ENCODE assay signal across 16 mouse cellular contexts in genomic region chr9:62370648-62371280, GRCm38 (mm10). TPM values are rescaled to one million over a fixed set of nuclear protein-coding genes. Genes with fewer than 3 reads are reported as not detected.
A peak's percentile ranks its signal among the peaks of the same experiment; 100 is the strongest.
DNase-seq lines count a peak whose midpoint lies in the region; ATAC-seq and TF ChIP-seq lines count a peak whose summit lies in the region.
"Had no signal": no experiment of that assay in that cellular context is flagged by ENCODE, and none has a peak within 500 bp of the region (broad histone marks: within the 10 kb centered on the region; RNA-seq: fewer than 3 reads in every experiment).

No protein-coding gene starts in this region.

- H3K4me1 ChIP-seq in forebrain, embryonic 13.5 days = peaks cover 56% of the 10 kb centered on the region
- peaks cover 39% of the 10 kb centered on the region for H3K4me1 ChIP-seq in forebrain, embryonic 16.5 days (replicated peaks; ENCODE audit: control insufficient read depth, insufficient read depth, low read length)
- H3K4me1 ChIP-seq in kidney, postnatal 0 days (replicated peaks; ENCODE audit: insufficient read depth, low read length) = peaks cover 40% of the 10 kb centered on the region
- H3K4me1 ChIP-seq in CH12.LX (ENCODE audit: control insufficient read depth in 1 of 2, insufficient read depth in 2 of 2) = peaks cover 32 to 92% of the 10 kb centered on the region in 2 experiments

- no peak for TF ChIP-seq RAD21 in CH12.LX (IDR thresholded peaks at IDR 0.05; ENCODE audit: low read depth, low read length)

- WGBS in forebrain, embryonic 13.5 days = 72% methylated on average over 6 of the region's 6 CpGs
- WGBS in forebrain, embryonic 16.5 days = 68% methylated on average over 6 of the region's 6 CpGs
- 54% methylated on average over 6 of the region's 6 CpGs for WGBS in kidney, postnatal 0 days

- H3K79me2 ChIP-seq in CH12.LX (replicated peaks; ENCODE audit: control insufficient read depth, extremely low read depth, insufficient read depth, poor library complexity, severe bottlenecking) = peaks cover 87% of the 10 kb centered on the region

- H3K4me3 ChIP-seq in forebrain, embryonic 13.5 days = no peak overlapping the region
- H3K4me3 ChIP-seq in forebrain, embryonic 16.5 days (replicated peaks; ENCODE audit: low read length) = no peak overlapping the region
- H3K4me3 ChIP-seq in kidney, postnatal 0 days (replicated peaks; ENCODE audit: low read depth, low read length) = no peak overlapping the region
- H3K4me3 ChIP-seq in CH12.LX (replicated peaks in 1 of 3; ENCODE audit: low read depth in 2 of 3, low read length in 2 of 3, poor library complexity in 1 of 3) = peak overlapping the region in 1 of 3 experiments; percentile 17
- H3K4me3 ChIP-seq: forebrain, embryonic 12.5 days; intestine, embryonic 15.5 days; limb, embryonic 10.5 days; neural tube, embryonic 13.5 days had no signal

- no peak for ATAC-seq in forebrain, embryonic 13.5 days
- no peak for ATAC-seq in forebrain, embryonic 16.5 days
- no peak for ATAC-seq in kidney, postnatal 0 days (replicated peaks; ENCODE audit: low FRiP score, low read depth)
- ATAC-seq: intestine, embryonic 15.5 days had no signal

- intact Hi-C loops in left cerebral cortex, postnatal 36 days (cut with DNase I) = no loop called here

- H3K36me3 ChIP-seq in forebrain, embryonic 13.5 days (ENCODE audit: poor library complexity, severe bottlenecking) = peaks cover 44% of the 10 kb centered on the region
- peaks cover 9% of the 10 kb centered on the region for H3K36me3 ChIP-seq in forebrain, embryonic 16.5 days (ENCODE audit: control insufficient read depth, insufficient read depth)
- H3K36me3 ChIP-seq in kidney, postnatal 0 days (ENCODE audit: insufficient read depth, low read length) = peaks cover 19% of the 10 kb centered on the region
- peaks cover 25 to 57% of the 10 kb centered on the region in 2 experiments for H3K36me3 ChIP-seq in CH12.LX (replicated peaks in 1 of 2; ENCODE audit: control insufficient read depth in 1 of 2, insufficient read depth in 1 of 2, low read length in 1 of 2)

- 0 out of 2 replicates have a peak overlapping the region, but pooled peaks have one; percentile 30 for H3K9ac ChIP-seq in forebrain, embryonic 13.5 days
- H3K9ac ChIP-seq in forebrain, embryonic 16.5 days (replicated peaks; ENCODE audit: low read depth, low read length) = no peak overlapping the region
- no peak overlapping the region for H3K9ac ChIP-seq in kidney, postnatal 0 days (ENCODE audit: low read depth, low read length)
- peak overlapping the region; percentile 82 for H3K9ac ChIP-seq in CH12.LX (ENCODE audit: insufficient read depth, low read depth)
- H3K9ac ChIP-seq: forebrain, embryonic 12.5 days; intestine, embryonic 15.5 days; neural tube, embryonic 13.5 days had no signal

- H3K27me3 ChIP-seq in forebrain, embryonic 13.5 days = no peaks in the 10 kb centered on the region
- no peaks in the 10 kb centered on the region for H3K27me3 ChIP-seq in forebrain, embryonic 16.5 days (replicated peaks; ENCODE audit: control insufficient read depth, insufficient read depth, low read length)
- H3K27me3 ChIP-seq in kidney, postnatal 0 days (ENCODE audit: insufficient read depth, low read length) = no peaks in the 10 kb centered on the region
- H3K27me3 ChIP-seq in CH12.LX (replicated peaks) = no peaks in the 10 kb centered on the region
- H3K27me3 ChIP-seq: forebrain, embryonic 12.5 days; intestine, embryonic 15.5 days; neural tube, embryonic 13.5 days had no signal

- in situ Hi-C loops in CH12.LX (cut with MboI; ENCODE audit: low pct_ligation_motif_present, low pct_unique_long_range_greater_than_20kb, low sequenced_read_pairs) = no loop called here

- TF ChIP-seq EP300 in CH12.LX (IDR thresholded peaks at IDR 0.05; ENCODE audit: low read length) = peak; percentile 57; the same call in 1 of the 2 replicates

- no peak for DNase-seq in kidney, postnatal 0 days (ENCODE audit: low spot score)
- DNase-seq in kidney, postnatal 25 days = no peak
- peak; percentile 61 for DNase-seq in CH12.LX (ENCODE audit: extremely low read depth)
- peak; percentile 37 for DNase-seq in induced T-regulatory cell, adult 2 months (ENCODE audit: low read depth)
- no peak for DNase-seq in left cerebral cortex, postnatal 36 days (ENCODE audit: low spot score in 2 of 2)
- DNase-seq in frontal cortex, adult 2 months (ENCODE audit: extremely low spot score in 1 of 2, low spot score in 1 of 2) = no peak
- DNase-seq: adrenal gland, postnatal 25 days; embryo, embryonic 11 days; heart, postnatal 36 days; lung, adult 18-20 months had no signal

- H3K4me2 ChIP-seq in forebrain, embryonic 13.5 days = no peak overlapping the region
- H3K4me2 ChIP-seq in forebrain, embryonic 16.5 days (ENCODE audit: low read length) = no peak overlapping the region
- no peak overlapping the region for H3K4me2 ChIP-seq in kidney, postnatal 0 days (ENCODE audit: low read length)
- H3K4me2 ChIP-seq in CH12.LX (ENCODE audit: insufficient read depth, low read depth, poor library complexity, severe bottlenecking) = peak overlapping the region; percentile 83
- H3K4me2 ChIP-seq: forebrain, embryonic 12.5 days; intestine, embryonic 15.5 days; neural tube, embryonic 13.5 days had no signal

- H3K27ac ChIP-seq in forebrain, embryonic 13.5 days = no peak overlapping the region
- no peak overlapping the region for H3K27ac ChIP-seq in forebrain, embryonic 16.5 days (ENCODE audit: low read length)
- H3K27ac ChIP-seq in kidney, postnatal 0 days = no peak overlapping the region
- H3K27ac ChIP-seq in CH12.LX (ENCODE audit: insufficient read depth, low read depth) = peak overlapping the region; percentile 96
- H3K27ac ChIP-seq: intestine, embryonic 15.5 days; limb, embryonic 10.5 days; neural tube, embryonic 13.5 days had no signal

- peak; percentile 35 for TF ChIP-seq CTCF in kidney, postnatal 0 days (IDR thresholded peaks at IDR 0.05; ENCODE audit: low read depth)
- 0 out of 4 replicates have a peak, but pooled peaks of 1 of the 2 experiments have one; percentile 2 for TF ChIP-seq CTCF in CH12.LX (conservative IDR thresholded peaks at IDR 0.05 in 1 of 2, IDR thresholded peaks at IDR 0.05 in 1 of 2; ENCODE audit: low read depth in 2 of 2, low read length in 2 of 2)

- dilution Hi-C loops in CH12.LX (cut with MboI; ENCODE audit: extremely low pct_ligation_motif_present, extremely low pct_unique_long_range_greater_than_20kb, low sequenced_read_pairs) = no loop called here

- H3K9me3 ChIP-seq in forebrain, embryonic 13.5 days (replicated peaks) = no peaks in the 10 kb centered on the region
- no peaks in the 10 kb centered on the region for H3K9me3 ChIP-seq in forebrain, embryonic 16.5 days (ENCODE audit: control insufficient read depth, low read length)
- no peaks in the 10 kb centered on the region for H3K9me3 ChIP-seq in kidney, postnatal 0 days (replicated peaks; ENCODE audit: low read length)
- no peaks in the 10 kb centered on the region for H3K9me3 ChIP-seq in CH12.LX (replicated peaks; ENCODE audit: low read length)
- H3K9me3 ChIP-seq: forebrain, embryonic 12.5 days; intestine, embryonic 15.5 days; limb, embryonic 10.5 days; neural tube, embryonic 13.5 days had no signal

- peak; percentile 34; the same call in 1 of the 2 replicates for TF ChIP-seq POLR2A in CH12.LX (IDR thresholded peaks at IDR 0.05; ENCODE audit: low read depth, low read length)

TF ChIP-seq in CH12.LX, 34 proteins besides CTCF, POLR2A, EP300 and RAD21 (continues in another document):
- TF ChIP-seq MAZ (IDR thresholded peaks at IDR 0.05; ENCODE audit: low read depth, low read length) = 0 out of 2 replicates have a peak, but pooled peaks have one; percentile 42
- 0 out of 2 replicates have a peak, but pooled peaks have one; percentile 16 for TF ChIP-seq MAFK (IDR thresholded peaks at IDR 0.05; ENCODE audit: insufficient replicate concordance, low read length)
- TF ChIP-seq UBTF (IDR thresholded peaks at IDR 0.05; ENCODE audit: low read depth, low read length) = 0 out of 2 replicates have a peak, but pooled peaks have one; percentile 29
- no peak for TF ChIP-seq ZC3H11A (IDR thresholded peaks at IDR 0.05; ENCODE audit: low read depth, low read length)
- peak; percentile 73 for TF ChIP-seq MXI1 (IDR thresholded peaks at IDR 0.05; ENCODE audit: low read depth, low read length)
- TF ChIP-seq CHD2 (IDR thresholded peaks at IDR 0.05; ENCODE audit: low read length) = peak; percentile 62
- TF ChIP-seq BHLHE40 (IDR thresholded peaks at IDR 0.05; ENCODE audit: low read depth, low read length) = peak; percentile 93
- TF ChIP-seq ELF1 (IDR thresholded peaks at IDR 0.05; ENCODE audit: low read depth, low read length) = no peak
- TF ChIP-seq RCOR1 (conservative IDR thresholded peaks at IDR 0.05; ENCODE audit: low read depth, low read length) = peak; percentile 75
- TF ChIP-seq TCF12 (IDR thresholded peaks at IDR 0.05; ENCODE audit: low read depth, low read length) = peak; percentile 54; the same call in 1 of the 2 replicates
- TF ChIP-seq GABPA (IDR thresholded peaks at IDR 0.05; ENCODE audit: insufficient replicate concordance, low read depth, low read length) = no peak
- TF ChIP-seq ZMIZ1 (IDR thresholded peaks at IDR 0.05; ENCODE audit: low read depth, low read length) = 0 out of 2 replicates have a peak, but pooled peaks have one; percentile 23
- TF ChIP-seq MYC (IDR thresholded peaks at IDR 0.05; ENCODE audit: low read depth, low read length) = no peak
- TF ChIP-seq JUND (conservative IDR thresholded peaks at IDR 0.05; ENCODE audit: low read depth, low read length) = no peak
- no peak for TF ChIP-seq NELFE (IDR thresholded peaks at IDR 0.05; ENCODE audit: low read depth, low read length)
- peak; percentile 39 for TF ChIP-seq HCFC1 (IDR thresholded peaks at IDR 0.05; ENCODE audit: low read depth, low read length)
- peak; percentile 43 for TF ChIP-seq MEF2A (IDR thresholded peaks at IDR 0.05; ENCODE audit: borderline replicate concordance, low read depth, low read length)
- peak; percentile 71; the same call in 1 of the 2 replicates for TF ChIP-seq CHD1 (IDR thresholded peaks at IDR 0.05; ENCODE audit: low read depth, low read length)
- no peak for TF ChIP-seq JUN (IDR thresholded peaks at IDR 0.05; ENCODE audit: insufficient read depth, low read depth, low read length)
- TF ChIP-seq E2F4 (IDR thresholded peaks at IDR 0.05; ENCODE audit: insufficient replicate concordance, low read depth, low read length) = no peak
- TF ChIP-seq USF2 (conservative IDR thresholded peaks at IDR 0.05; ENCODE audit: low read depth, low read length) = no peak

RNA-seq across cellular contexts. Expression of gene Anp32a, which starts 29.7 kb away (rescaled TPM):
- polyA plus RNA-seq in forebrain, embryonic 13.5 days (2015; fragmentation: Nextera tagmentation; extraction: Ambion mirVana) = 254 and 256 TPM in 2 replicates
- 166 and 186 TPM in 2 replicates for polyA plus RNA-seq in forebrain, embryonic 16.5 days (2015; fragmentation: Nextera tagmentation; extraction: Ambion mirVana)
- 139 and 166 TPM in 2 replicates for polyA plus RNA-seq in kidney, postnatal 0 days (2015; fragmentation: Nextera tagmentation; extraction: Ambion mirVana)
- 585 and 608 TPM in 2 replicates for total RNA-seq in CH12.LX (2012; rRNA removed)
- 809 and 869 TPM in 2 replicates for total RNA-seq in CH12.LX (2014; rRNA removed)
- polyA plus RNA-seq in CH12.LX (2012; ENCODE audit: insufficient read length, low read depth) = 1,207 and 1,391 TPM in 2 replicates
- total RNA-seq in left cerebral cortex, postnatal 36 days (2021) = 100 to 1,000 TPM; 232 to 281 TPM
- 608 and 638 TPM in 2 replicates for polyA plus RNA-seq in frontal cortex, adult 2 months (2012; rRNA removed)

Comparison
In these comparisons a context has a peak if more than half of its experiments do, and no peak if none do; other contexts are left out.
1. H3K9ac ChIP-seq: peak in forebrain, embryonic 13.5 days (single experiment) and CH12.LX (single experiment); none in forebrain, embryonic 16.5 days (single experiment) and kidney, postnatal 0 days (single experiment).
2. DNase-seq: peak in CH12.LX (single experiment) and induced T-regulatory cell, adult 2 months (single experiment); none in kidney, postnatal 0 days (single experiment), kidney, postnatal 25 days (0 of 2), left cerebral cortex, postnatal 36 days (0 of 2) and frontal cortex, adult 2 months (0 of 2).